Mouse (Mus musculus): ENCODE measurements around the gene Fry. TPM values are rescaled to one million over a fixed set of nuclear protein-coding genes. Genes with fewer than 3 reads are reported as not detected.

The Fry gene
- polyA plus RNA-seq, 1 experiment: 2.1 TPM

GRCm38 (mm10) chr5:150452671-150453070 lies 334.2 kb downstream of the Fry start:
- Histone ChIP-seq H3K79me2 (ENCODE audit: control insufficient read depth, insufficient read depth) (no peaks in the 10 kb centered on the region), H3K4me2 (ENCODE audit: low read depth) (no peak overlapping the region), H3K4me3 (no peak overlapping the region), H3K36me3 (ENCODE audit: control insufficient read depth, insufficient read depth) (no peaks in the 10 kb centered on the region), H3ac (ENCODE audit: control insufficient read depth, insufficient read length) (no peak overlapping the region), H3K27me3 (ENCODE audit: control insufficient read depth, insufficient read depth, insufficient read length) (no peaks in the 10 kb centered on the region)
- no peak for TF ChIP-seq TCF12 (IDR thresholded peaks at IDR 0.05; ENCODE audit: insufficient read depth, poor library complexity, severe bottlenecking)
- TF ChIP-seq MYOG (IDR thresholded peaks at IDR 0.05; ENCODE audit: control insufficient read depth in 1 of 3, insufficient read depth in 1 of 3, insufficient read length in 2 of 3, low read depth in 2 of 3): no peak
- no peak for TF ChIP-seq MAX (IDR thresholded peaks at IDR 0.05; ENCODE audit: low read depth)
- no peak for TF ChIP-seq TCF3 (IDR thresholded peaks at IDR 0.05; ENCODE audit: insufficient read length, low read depth)
- TF ChIP-seq MYOD1 (IDR thresholded peaks at IDR 0.05; ENCODE audit: control insufficient read depth in 1 of 3, insufficient read length in 2 of 3, low read depth in 2 of 3): no peak
- no peak for TF ChIP-seq POLR2A (IDR thresholded peaks at IDR 0.05; ENCODE audit: insufficient read length, low read depth)
- TF ChIP-seq SRF (IDR thresholded peaks at IDR 0.05; ENCODE audit: control insufficient read depth, insufficient read length, low read depth): no peak
- TF ChIP-seq REST (IDR thresholded peaks at IDR 0.05; ENCODE audit: insufficient read depth, insufficient read length): no peak

GRCm38 (mm10) chr5:150453490-150453889 lies 335.0 kb downstream of the Fry start:
- Histone ChIP-seq H3ac (ENCODE audit: control insufficient read depth, insufficient read length) (no peak overlapping the region), H3K27me3 (ENCODE audit: control insufficient read depth, insufficient read depth, insufficient read length) (no peaks in the 10 kb centered on the region), H3K4me3 (no peak overlapping the region), H3K79me2 (ENCODE audit: control insufficient read depth, insufficient read depth) (no peaks in the 10 kb centered on the region), H3K4me2 (ENCODE audit: low read depth) (no peak overlapping the region), H3K36me3 (ENCODE audit: control insufficient read depth, insufficient read depth) (no peaks in the 10 kb centered on the region)
- no peak for TF ChIP-seq REST (IDR thresholded peaks at IDR 0.05; ENCODE audit: insufficient read depth, insufficient read length)
- TF ChIP-seq TCF3 (IDR thresholded peaks at IDR 0.05; ENCODE audit: insufficient read length, low read depth): no peak
- TF ChIP-seq E2F4 (IDR thresholded peaks at IDR 0.05; ENCODE audit: insufficient read depth): no peak
- no peak for TF ChIP-seq MYOD1 (IDR thresholded peaks at IDR 0.05; ENCODE audit: control insufficient read depth in 1 of 3, insufficient read length in 2 of 3, low read depth in 2 of 3)
- no peak for TF ChIP-seq POLR2A (IDR thresholded peaks at IDR 0.05; ENCODE audit: insufficient read length, low read depth)
- TF ChIP-seq USF1 (IDR thresholded peaks at IDR 0.05; ENCODE audit: low read depth): no peak
- no peak for TF ChIP-seq POLR2AphosphoS2 (IDR thresholded peaks at IDR 0.05; ENCODE audit: insufficient read length, low read depth)
- no peak for TF ChIP-seq MYOG (IDR thresholded peaks at IDR 0.05; ENCODE audit: control insufficient read depth in 1 of 3, insufficient read depth in 1 of 3, insufficient read length in 2 of 3, low read depth in 2 of 3)
- TF ChIP-seq TCF12 (IDR thresholded peaks at IDR 0.05; ENCODE audit: insufficient read depth, poor library complexity, severe bottlenecking): no peak
- TF ChIP-seq MAX (IDR thresholded peaks at IDR 0.05; ENCODE audit: low read depth): no peak
- TF ChIP-seq SRF (IDR thresholded peaks at IDR 0.05; ENCODE audit: control insufficient read depth, insufficient read length, low read depth): no peak
- no peak for TF ChIP-seq CEBPB (IDR thresholded peaks at IDR 0.05; ENCODE audit: insufficient read depth, poor library complexity, severe bottlenecking)

GRCm38 (mm10) chr5:150457165-150457903 lies 338.9 kb downstream of the Fry start:
- no peaks in the 10 kb centered on the region for H3K79me2 ChIP-seq (ENCODE audit: control insufficient read depth, insufficient read depth)
- TF ChIP-seq TCF12 (IDR thresholded peaks at IDR 0.05; ENCODE audit: insufficient read depth, poor library complexity, severe bottlenecking) (no peak), TCF3 (IDR thresholded peaks at IDR 0.05; ENCODE audit: insufficient read length, low read depth) (no peak), SRF (IDR thresholded peaks at IDR 0.05; ENCODE audit: control insufficient read depth, insufficient read length, low read depth) (no peak), CEBPB (IDR thresholded peaks at IDR 0.05; ENCODE audit: insufficient read depth, poor library complexity, severe bottlenecking) (no peak), POLR2AphosphoS2 (IDR thresholded peaks at IDR 0.05; ENCODE audit: insufficient read length, low read depth) (no peak), E2F4 (IDR thresholded peaks at IDR 0.05; ENCODE audit: insufficient read depth) (no peak), MAX (IDR thresholded peaks at IDR 0.05; ENCODE audit: low read depth) (no peak), USF1 (IDR thresholded peaks at IDR 0.05; ENCODE audit: low read depth) (no peak), REST (IDR thresholded peaks at IDR 0.05; ENCODE audit: insufficient read depth, insufficient read length) (no peak), MYOG (IDR thresholded peaks at IDR 0.05; ENCODE audit: control insufficient read depth in 1 of 3, insufficient read depth in 1 of 3, insufficient read length in 2 of 3, low read depth in 2 of 3) (no peak), MYOD1 (IDR thresholded peaks at IDR 0.05; ENCODE audit: control insufficient read depth in 1 of 3, insufficient read length in 2 of 3, low read depth in 2 of 3) (no peak), POLR2A (IDR thresholded peaks at IDR 0.05; ENCODE audit: insufficient read length, low read depth) (no peak)
- H3K4me2 ChIP-seq (ENCODE audit: low read depth): peak overlapping the region; percentile 74
- no peak overlapping the region for H3K4me3 ChIP-seq
- no peak overlapping the region for H3ac ChIP-seq (ENCODE audit: control insufficient read depth, insufficient read length)
- H3K27me3 ChIP-seq (ENCODE audit: control insufficient read depth, insufficient read depth, insufficient read length): no peaks in the 10 kb centered on the region
- H3K36me3 ChIP-seq (ENCODE audit: control insufficient read depth, insufficient read depth): no peaks in the 10 kb centered on the region

GRCm38 (mm10) chr5:150457904-150458739 lies 339.7 kb downstream of the Fry start:
- no peak overlapping the region for H3ac ChIP-seq (ENCODE audit: control insufficient read depth, insufficient read length)
- no peaks in the 10 kb centered on the region for H3K79me2 ChIP-seq (ENCODE audit: control insufficient read depth, insufficient read depth)
- no peaks in the 10 kb centered on the region for H3K36me3 ChIP-seq (ENCODE audit: control insufficient read depth, insufficient read depth)
- no peak overlapping the region for H3K4me3 ChIP-seq
- peak in 1 of 3 experiments; percentile 18 for TF ChIP-seq MYOD1 (IDR thresholded peaks at IDR 0.05; ENCODE audit: control insufficient read depth in 1 of 3, insufficient read length in 2 of 3, low read depth in 2 of 3)
- TF ChIP-seq TCF12 (IDR thresholded peaks at IDR 0.05; ENCODE audit: insufficient read depth, poor library complexity, severe bottlenecking): no peak
- peak overlapping the region; percentile 74 for H3K4me2 ChIP-seq (ENCODE audit: low read depth)
- H3K27me3 ChIP-seq (ENCODE audit: control insufficient read depth, insufficient read depth, insufficient read length): no peaks in the 10 kb centered on the region
